Mouse (Mus musculus) midbrain, embryonic 16.5 days (tissue): ENCODE measurements around the gene Klrg1. TPM values are rescaled to one million over a fixed set of nuclear protein-coding genes. Genes with fewer than 3 reads are reported as not detected.

Source experiments
- ATAC-seq: fragments of 200-750 bp; cut with Nextera tagmentation; 2 replicates; pipeline ENCODE4 v1.8.0; 2017; ENCODE audit warnings: moderate TSS enrichment
- H3K27ac ChIP-seq: fragments of 300-500 bp; sonication (generic); 2 replicates; pipeline ENCODE4 v1.5.1; 2014; ENCODE audit warnings: mild to moderate bottlenecking, low read length, mixed read lengths
- H3K27me3 ChIP-seq: fragments of 300-500 bp; sonication (generic); 2 replicates; pipeline ENCODE4 v1.6.1; 2014; ENCODE audit warnings: low read depth, low read length, mixed read lengths; ENCODE audit not compliant: control insufficient read depth, insufficient read depth
- H3K36me3 ChIP-seq: fragments of 300-500 bp; sonication (generic); 2 replicates; pipeline ENCODE4 v1.6.1; 2014; ENCODE audit warnings: mild to moderate bottlenecking, low read length, moderate library complexity, mixed read lengths; ENCODE audit not compliant: control insufficient read depth, insufficient read depth
- H3K4me1 ChIP-seq: fragments of 300-500 bp; sonication (generic); 2 replicates; pipeline ENCODE4 v1.6.1; 2014; ENCODE audit warnings: mild to moderate bottlenecking, low read length, mixed read lengths; ENCODE audit not compliant: control insufficient read depth, insufficient read depth
- H3K4me2 ChIP-seq: fragments of 300-500 bp; sonication (generic); 2 replicates; pipeline ENCODE4 v1.6.1; 2014; ENCODE audit warnings: mild to moderate bottlenecking, low read length, mixed read lengths
- H3K4me3 ChIP-seq: fragments of 300-500 bp; sonication (generic); 2 replicates; pipeline ENCODE4 v1.5.1; 2014; ENCODE audit warnings: low read depth, mild to moderate bottlenecking, low read length, moderate library complexity, mixed read lengths
- H3K9ac ChIP-seq: fragments of 300-500 bp; sonication (generic); 2 replicates; pipeline ENCODE4 v1.6.1; 2014; ENCODE audit warnings: low read depth, low read length, mixed read lengths
- H3K9me3 ChIP-seq: fragments of 300-500 bp; sonication (generic); replicated peaks from 2 replicates; pipeline ENCODE4 v1.6.1; 2014; ENCODE audit warnings: mild to moderate bottlenecking, low read length, mixed read lengths; ENCODE audit not compliant: control insufficient read depth, poor library complexity, severe bottlenecking
- WGBS: fragments of 180-500 bp; shearing (Covaris S2); extraction: QIAGEN DNeasy Blood & Tissue Kit; methylation state at CpG from one replicate; pipeline ENCODE4 v1.1.7; 2014; 5-methylcytosine and 5-hydroxymethylcytosine counted together
- polyA plus RNA-seq: library from polyadenylated mRNA; unstranded; fragments of >200 nt; fragmentation: Nextera tagmentation; extraction: Ambion mirVana; gene quantifications from 2 replicates; pipeline ENCODE4 v1.2.1, GENCODE M21; 2015

Klrg1 gene
- polyA plus RNA-seq, 1 experiment from 2014 or later = 1.4 TPM

- no peaks in the 10 kb centered on the region for H3K4me1 ChIP-seq
- H3K9ac ChIP-seq = no peak overlapping the region
- WGBS = 48% methylated on average over 1 of the region's 1 CpGs
- H3K4me3 ChIP-seq = no peak overlapping the region
- no peak overlapping the region for H3K4me2 ChIP-seq
- no peaks in the 10 kb centered on the region for H3K36me3 ChIP-seq
- no peaks in the 10 kb centered on the region for H3K9me3 ChIP-seq
- no peak for ATAC-seq
- no peak overlapping the region for H3K27ac ChIP-seq
- no peaks in the 10 kb centered on the region for H3K27me3 ChIP-seq
Measured at GRCm38 (mm10) chr6:122288263-122288662, 5.6 kb upstream of the Klrg1 start.

- H3K4me3 ChIP-seq = no peak overlapping the region
- H3K9me3 ChIP-seq = no peaks in the 10 kb centered on the region
- no peaks in the 10 kb centered on the region for H3K27me3 ChIP-seq
- WGBS = 97% methylated on average over 1 of the region's 1 CpGs
- H3K36me3 ChIP-seq = no peaks in the 10 kb centered on the region
- H3K4me1 ChIP-seq = no peaks in the 10 kb centered on the region
- H3K9ac ChIP-seq = no peak overlapping the region
- no peak overlapping the region for H3K4me2 ChIP-seq
- H3K27ac ChIP-seq = no peak overlapping the region
- ATAC-seq = no peak
Measured at GRCm38 (mm10) chr6:122284823-122285222, 2.1 kb upstream of the Klrg1 start.

- Histone ChIP-seq H3K4me1 (no peaks in the 10 kb centered on the region), H3K4me3 (no peak overlapping the region), H3K27me3 (no peaks in the 10 kb centered on the region), H3K9me3 (no peaks in the 10 kb centered on the region), H3K4me2 (no peak overlapping the region), H3K9ac (no peak overlapping the region), H3K36me3 (no peaks in the 10 kb centered on the region), H3K27ac (no peak overlapping the region)
- 80% methylated on average over 4 of the region's 4 CpGs for WGBS
- ATAC-seq = no peak
Measured at GRCm38 (mm10) chr6:122284304-122284703, 1.6 kb upstream of the Klrg1 start.

DNA sequence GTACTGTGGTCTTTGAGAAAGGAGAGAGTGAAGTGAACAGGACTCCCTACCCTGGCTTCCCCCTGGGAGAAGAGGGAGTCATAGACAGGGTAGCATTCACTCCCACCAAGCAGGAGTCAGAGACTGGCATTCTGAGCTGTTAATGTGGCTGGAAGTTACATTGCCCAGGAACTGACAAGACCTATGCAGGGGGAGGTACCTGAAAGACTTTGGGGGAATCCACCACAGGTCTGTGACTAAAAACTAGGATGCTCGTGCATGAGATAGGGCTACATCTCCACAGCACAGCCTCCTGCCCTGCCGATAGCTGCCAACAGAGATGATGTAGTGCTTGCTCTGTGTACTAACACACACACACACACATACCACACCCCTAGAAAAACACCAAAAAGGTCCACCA, 747 bp upstream of the Klrg1 start:
- Histone ChIP-seq H3K4me2 (no peak overlapping the region), H3K9me3 (no peaks in the 10 kb centered on the region), H3K9ac (no peak overlapping the region)

GRCm38 (mm10) chr6:122276565-122276964, 6.1 kb downstream of the Klrg1 start:
- no peaks in the 10 kb centered on the region for H3K36me3 ChIP-seq
- no peak overlapping the region for H3K27ac ChIP-seq
- H3K9ac ChIP-seq = no peak overlapping the region
- no peaks in the 10 kb centered on the region for H3K27me3 ChIP-seq
- 86% methylated on average over 7 of the region's 7 CpGs for WGBS
- no peak for ATAC-seq
- H3K4me1 ChIP-seq = no peaks in the 10 kb centered on the region
- no peak overlapping the region for H3K4me3 ChIP-seq
- H3K4me2 ChIP-seq = no peak overlapping the region
- H3K9me3 ChIP-seq = no peaks in the 10 kb centered on the region

More for the DNA sequence above, 747 bp upstream of the Klrg1 start:
- Histone ChIP-seq H3K4me1 (no peaks in the 10 kb centered on the region), H3K27ac (no peak overlapping the region), H3K4me3 (no peak overlapping the region), H3K27me3 (no peaks in the 10 kb centered on the region), H3K36me3 (no peaks in the 10 kb centered on the region)
- ATAC-seq = no peak
- WGBS = 90% methylated on average over 2 of the region's 2 CpGs

DNA sequence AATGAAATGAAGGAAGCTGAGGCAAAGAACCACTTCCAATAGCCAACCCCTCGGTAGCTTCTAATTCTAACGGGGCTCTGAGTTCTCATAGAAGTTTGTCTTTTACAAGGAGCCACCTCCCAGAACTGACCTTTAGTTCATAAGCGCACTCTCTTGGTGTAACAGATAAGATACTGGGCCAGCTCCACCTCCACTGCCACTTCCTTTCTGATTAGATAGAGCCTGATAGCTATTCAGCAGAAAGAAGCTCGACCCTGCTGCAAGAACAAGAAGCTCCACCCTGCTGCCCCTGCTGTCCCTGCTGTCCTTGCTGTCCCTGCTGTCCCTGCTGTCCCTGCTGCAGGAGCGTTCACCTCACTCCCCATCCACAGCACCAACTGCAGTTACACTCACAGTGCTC, 8.1 kb downstream of the Klrg1 start:
- H3K9ac ChIP-seq = no peak overlapping the region
- no peaks in the 10 kb centered on the region for H3K27me3 ChIP-seq
- 72% methylated on average over 5 of the region's 5 CpGs for WGBS
- no peaks in the 10 kb centered on the region for H3K36me3 ChIP-seq
- no peak overlapping the region for H3K4me3 ChIP-seq
- no peaks in the 10 kb centered on the region for H3K9me3 ChIP-seq
- no peak overlapping the region for H3K27ac ChIP-seq
- H3K4me1 ChIP-seq = no peaks in the 10 kb centered on the region
- ATAC-seq = no peak
- H3K4me2 ChIP-seq = no peak overlapping the region

- no peak overlapping the region for H3K4me2 ChIP-seq
- no peaks in the 10 kb centered on the region for H3K4me1 ChIP-seq
- no peak overlapping the region for H3K27ac ChIP-seq
- ATAC-seq = no peak
- no peak overlapping the region for H3K4me3 ChIP-seq
- H3K27me3 ChIP-seq = no peaks in the 10 kb centered on the region
- H3K9me3 ChIP-seq = no peaks in the 10 kb centered on the region
- no peaks in the 10 kb centered on the region for H3K36me3 ChIP-seq
- WGBS = 86% methylated on average over 11 of the region's 11 CpGs
- H3K9ac ChIP-seq = no peak overlapping the region
Measured at GRCm38 (mm10) chr6:122270152-122270551, 12.5 kb downstream of the Klrg1 start.

DNA sequence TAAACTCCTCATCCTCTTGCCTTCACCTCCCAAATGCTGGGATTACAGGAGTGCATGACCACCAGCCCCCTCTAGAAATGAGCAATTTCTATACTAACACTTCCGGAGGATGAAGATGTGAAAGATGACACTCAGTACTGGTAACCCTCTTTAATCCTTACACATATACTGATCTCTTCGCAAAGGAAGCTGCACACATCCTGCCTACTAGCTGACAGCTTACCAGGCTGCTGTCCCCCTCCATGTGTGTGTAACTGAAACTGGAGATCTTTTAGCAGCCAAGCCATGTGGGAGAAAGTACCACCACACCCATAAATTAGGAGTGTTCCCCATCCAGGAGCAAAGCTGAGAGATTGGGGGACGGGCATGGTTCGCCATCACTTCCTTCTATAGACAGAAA, 13.5 kb downstream of the Klrg1 start:
- Histone ChIP-seq H3K4me1 (no peaks in the 10 kb centered on the region), H3K4me2 (no peak overlapping the region), H3K9me3 (no peaks in the 10 kb centered on the region), H3K4me3 (no peak overlapping the region), H3K27ac (no peak overlapping the region), H3K36me3 (no peaks in the 10 kb centered on the region), H3K27me3 (no peaks in the 10 kb centered on the region), H3K9ac (no peak overlapping the region)
- ATAC-seq = no peak
- WGBS = 90% methylated on average over 4 of the region's 4 CpGs

- Histone ChIP-seq H3K9ac (no peak overlapping the region), H3K4me1 (no peaks in the 10 kb centered on the region), H3K27ac (no peak overlapping the region), H3K9me3 (no peaks in the 10 kb centered on the region), H3K36me3 (no peaks in the 10 kb centered on the region), H3K4me3 (no peak overlapping the region), H3K4me2 (no peak overlapping the region), H3K27me3 (no peaks in the 10 kb centered on the region)
- ATAC-seq = no peak
- 48% methylated on average over 3 of the region's 3 CpGs for WGBS
Measured at GRCm38 (mm10) chr6:122268561-122268960, 14.1 kb downstream of the Klrg1 start.

GRCm38 (mm10) chr6:122262543-122262942, 20.1 kb downstream of the Klrg1 start:
- Histone ChIP-seq H3K27me3 (no peaks in the 10 kb centered on the region), H3K27ac (no peak overlapping the region), H3K4me3 (no peak overlapping the region), H3K4me2 (no peak overlapping the region), H3K4me1 (no peaks in the 10 kb centered on the region), H3K9ac (no peak overlapping the region), H3K36me3 (no peaks in the 10 kb centered on the region), H3K9me3 (no peaks in the 10 kb centered on the region)
- ATAC-seq = no peak
- WGBS = 93% methylated on average over 8 of the region's 8 CpGs
